Mouse (Mus musculus) ES-E14 (cell line): ENCODE measurements at regions not wholly inside any gene's neighbourhood (a gene's known extent, or its start where the extent isn't known, plus 50 kb on each side); places are given as distances from the start of the nearest gene placed in this dataset.

Experiments used
- CHD2 ChIP-seq: IDR thresholded peaks from 2 replicates; pipeline ENCODE4 v1.6.1; 2014; ENCODE audit warnings: mild to moderate bottlenecking, low read depth, low read length, inconsistent platforms
- HCFC1 ChIP-seq: IDR thresholded peaks from 2 replicates; pipeline ENCODE4 v1.6.1; 2012; ENCODE audit warnings: low read length, inconsistent platforms, borderline replicate concordance; ENCODE audit not compliant: insufficient read depth
- MAFK ChIP-seq: IDR thresholded peaks from 2 replicates; pipeline ENCODE4 v1.6.1; 2014; ENCODE audit warnings: mild to moderate bottlenecking, low read depth, low read length, inconsistent platforms; ENCODE audit not compliant: insufficient read depth
- ZNF384 ChIP-seq: IDR thresholded peaks from 2 replicates; pipeline ENCODE4 v1.6.1; 2012; ENCODE audit warnings: low read depth, low read length, inconsistent platforms

DNA sequence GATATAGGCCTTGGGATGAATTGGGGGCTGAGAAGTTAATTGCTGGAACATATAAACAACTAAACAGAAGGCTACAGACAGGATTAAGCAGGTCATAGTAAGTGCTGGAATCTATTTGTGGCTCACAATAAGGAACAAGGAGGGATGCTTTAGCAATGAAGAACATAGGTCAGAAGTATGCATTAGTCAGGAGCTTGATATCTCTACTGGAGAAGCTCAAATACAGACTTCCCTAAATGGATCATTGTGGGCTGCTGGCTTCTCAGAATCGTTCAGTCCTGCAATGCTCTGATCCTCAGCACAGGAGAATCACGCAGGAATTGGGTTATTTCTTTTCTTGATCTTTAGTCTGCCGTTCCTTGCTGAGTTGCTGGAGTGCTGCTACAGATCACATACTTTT, 428.6 kb upstream of the Cited2 start:
- TF ChIP-seq MAFK (no peak), ZNF384 (no peak), HCFC1 (no peak), CHD2 (no peak)
